Mouse (Mus musculus): Measurements from ENCODE around the gene Prr22.

DNA sequence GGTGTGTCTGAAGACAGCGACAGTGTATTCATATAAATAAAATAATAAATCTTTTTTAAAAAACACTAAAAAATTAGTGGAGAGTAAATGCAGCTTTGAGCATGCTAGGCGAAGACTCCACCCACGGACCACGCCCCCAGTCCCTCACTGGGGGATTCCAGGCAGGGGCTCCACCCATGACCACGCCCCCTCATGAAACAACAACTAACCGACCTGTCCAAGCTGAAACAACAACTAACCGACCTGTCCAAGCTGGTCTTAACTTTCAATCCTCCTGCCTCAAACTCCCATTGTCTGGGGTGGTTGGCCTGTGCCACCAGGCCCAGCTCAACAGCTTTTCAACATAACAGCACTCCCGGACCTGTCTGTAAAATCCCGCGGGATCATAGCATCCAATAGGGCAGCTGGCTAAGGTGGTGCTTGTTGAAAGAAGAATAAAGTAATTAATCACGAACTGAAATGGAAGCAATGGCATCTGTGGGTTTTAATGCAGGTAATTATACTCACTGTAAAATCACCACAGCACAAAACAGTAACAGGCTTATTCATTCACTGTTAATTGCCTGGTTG, 48.1 kb downstream of the Prr22 start:
- TF ChIP-seq GATA1 (IDR thresholded peaks at IDR 0.05; ENCODE audit: borderline replicate concordance, low read length) (no peak), FLI1 (IDR thresholded peaks at IDR 0.05; ENCODE audit: low read length) (no peak)
